Mouse (Mus musculus): ENCODE results near the gene Tmem178b.

GRCm38 (mm10) chr6:39955211-39955610 lies 82.1 kb downstream of the Tmem178b start:
- TF ChIP-seq CTCF (IDR thresholded peaks at IDR 0.05) (no peak), POLR2A (IDR thresholded peaks at IDR 0.05; ENCODE audit: insufficient read depth, low read depth, low read length) (no peak)

Measured in heart, adult 2 months (tissue).